Mouse (Mus musculus): ENCODE data around the gene Exoc6b. TPM values are rescaled to one million over a fixed set of nuclear protein-coding genes. Genes with fewer than 3 reads are reported as not detected.

The Exoc6b gene
- polyA plus RNA-seq, 1 experiment: 9.3 TPM

GRCm38 (mm10) chr6:84598725-84599124, 470.6 kb downstream of the Exoc6b start:
- Histone ChIP-seq H3K79me2 (ENCODE audit: control insufficient read depth, insufficient read depth) (no peaks in the 10 kb centered on the region), H3K4me2 (ENCODE audit: low read depth) (no peak overlapping the region), H3K27me3 (ENCODE audit: control insufficient read depth, insufficient read depth, insufficient read length) (no peaks in the 10 kb centered on the region), H3ac (ENCODE audit: control insufficient read depth, insufficient read length) (no peak overlapping the region), H3K36me3 (ENCODE audit: control insufficient read depth, insufficient read depth) (no peaks in the 10 kb centered on the region), H3K4me3 (no peak overlapping the region)
- TF ChIP-seq REST (IDR thresholded peaks at IDR 0.05; ENCODE audit: insufficient read depth, insufficient read length): no peak
- no peak for TF ChIP-seq MYOD1 (IDR thresholded peaks at IDR 0.05; ENCODE audit: control insufficient read depth in 1 of 3, insufficient read length in 2 of 3, low read depth in 2 of 3)
- no peak for TF ChIP-seq POLR2A (IDR thresholded peaks at IDR 0.05; ENCODE audit: insufficient read length, low read depth)
- no peak for TF ChIP-seq CEBPB (IDR thresholded peaks at IDR 0.05; ENCODE audit: insufficient read depth, poor library complexity, severe bottlenecking)
- TF ChIP-seq MAX (IDR thresholded peaks at IDR 0.05; ENCODE audit: low read depth): no peak
- no peak for TF ChIP-seq TCF3 (IDR thresholded peaks at IDR 0.05; ENCODE audit: insufficient read length, low read depth)
- no peak for TF ChIP-seq TCF12 (IDR thresholded peaks at IDR 0.05; ENCODE audit: insufficient read depth, poor library complexity, severe bottlenecking)
- TF ChIP-seq MYOG (IDR thresholded peaks at IDR 0.05; ENCODE audit: control insufficient read depth in 1 of 3, insufficient read depth in 1 of 3, insufficient read length in 2 of 3, low read depth in 2 of 3): no peak
- no peak for TF ChIP-seq POLR2AphosphoS2 (IDR thresholded peaks at IDR 0.05; ENCODE audit: insufficient read length, low read depth)
- no peak for TF ChIP-seq USF1 (IDR thresholded peaks at IDR 0.05; ENCODE audit: low read depth)
- TF ChIP-seq SRF (IDR thresholded peaks at IDR 0.05; ENCODE audit: control insufficient read depth, insufficient read length, low read depth): no peak
- no peak for TF ChIP-seq E2F4 (IDR thresholded peaks at IDR 0.05; ENCODE audit: insufficient read depth)

GRCm38 (mm10) chr6:84594626-84595025, 474.7 kb downstream of the Exoc6b start:
- TF ChIP-seq MAX (IDR thresholded peaks at IDR 0.05; ENCODE audit: low read depth) (no peak), MYOD1 (IDR thresholded peaks at IDR 0.05; ENCODE audit: control insufficient read depth in 1 of 3, insufficient read length in 2 of 3, low read depth in 2 of 3) (no peak), CEBPB (IDR thresholded peaks at IDR 0.05; ENCODE audit: insufficient read depth, poor library complexity, severe bottlenecking) (no peak), REST (IDR thresholded peaks at IDR 0.05; ENCODE audit: insufficient read depth, insufficient read length) (no peak)
- H3K4me2 ChIP-seq (ENCODE audit: low read depth): no peak overlapping the region
- H3K79me2 ChIP-seq (ENCODE audit: control insufficient read depth, insufficient read depth): no peaks in the 10 kb centered on the region
- H3K27me3 ChIP-seq (ENCODE audit: control insufficient read depth, insufficient read depth, insufficient read length): peaks cover 18% of the 10 kb centered on the region
- H3K4me3 ChIP-seq: no peak overlapping the region
- H3K36me3 ChIP-seq (ENCODE audit: control insufficient read depth, insufficient read depth): no peaks in the 10 kb centered on the region
- no peak overlapping the region for H3ac ChIP-seq (ENCODE audit: control insufficient read depth, insufficient read length)

GRCm38 (mm10) chr6:84593693-84594092, 475.6 kb downstream of the Exoc6b start, which contains the start of gene Cyp26b1:
Cyp26b1 (minus strand) TSS chr6:84593908.
- Histone ChIP-seq H3K4me2 (ENCODE audit: low read depth) (no peak within 1 kb of the TSS), H3ac (ENCODE audit: control insufficient read depth, insufficient read length) (no peak within 1 kb of the TSS), H3K27me3 (ENCODE audit: control insufficient read depth, insufficient read depth, insufficient read length) (peaks cover 27% of the 10 kb centered on the region), H3K36me3 (ENCODE audit: control insufficient read depth, insufficient read depth) (no peaks in the 10 kb centered on the region), H3K4me3 (no peak within 1 kb of the TSS), H3K79me2 (ENCODE audit: control insufficient read depth, insufficient read depth) (no peaks in the 10 kb centered on the region)
- TF ChIP-seq E2F4 (IDR thresholded peaks at IDR 0.05; ENCODE audit: insufficient read depth): no peak
- TF ChIP-seq USF1 (IDR thresholded peaks at IDR 0.05; ENCODE audit: low read depth): no peak
- TF ChIP-seq TCF12 (IDR thresholded peaks at IDR 0.05; ENCODE audit: insufficient read depth, poor library complexity, severe bottlenecking): no peak
- no peak for TF ChIP-seq TCF3 (IDR thresholded peaks at IDR 0.05; ENCODE audit: insufficient read length, low read depth)
- TF ChIP-seq SRF (IDR thresholded peaks at IDR 0.05; ENCODE audit: control insufficient read depth, insufficient read length, low read depth): no peak
- TF ChIP-seq POLR2AphosphoS2 (IDR thresholded peaks at IDR 0.05; ENCODE audit: insufficient read length, low read depth): no peak
- no peak for TF ChIP-seq CEBPB (IDR thresholded peaks at IDR 0.05; ENCODE audit: insufficient read depth, poor library complexity, severe bottlenecking)

- no peak overlapping the region for H3K4me3 ChIP-seq
- H3K36me3 ChIP-seq (ENCODE audit: control insufficient read depth, insufficient read depth): no peaks in the 10 kb centered on the region
- no peak overlapping the region for H3K4me2 ChIP-seq (ENCODE audit: low read depth)
- no peaks in the 10 kb centered on the region for H3K79me2 ChIP-seq (ENCODE audit: control insufficient read depth, insufficient read depth)
- TF ChIP-seq TCF3 (IDR thresholded peaks at IDR 0.05; ENCODE audit: insufficient read length, low read depth) (no peak), TCF12 (IDR thresholded peaks at IDR 0.05; ENCODE audit: insufficient read depth, poor library complexity, severe bottlenecking) (no peak), CEBPB (IDR thresholded peaks at IDR 0.05; ENCODE audit: insufficient read depth, poor library complexity, severe bottlenecking) (no peak)
- peaks cover 46% of the 10 kb centered on the region for H3K27me3 ChIP-seq (ENCODE audit: control insufficient read depth, insufficient read depth, insufficient read length)
- no peak overlapping the region for H3ac ChIP-seq (ENCODE audit: control insufficient read depth, insufficient read length)
These were observed 478.2 kb downstream of the Exoc6b start for GRCm38 (mm10) chr6:84590961-84591745.

- Histone ChIP-seq H3K27me3 (ENCODE audit: control insufficient read depth, insufficient read depth, insufficient read length) (peaks cover 57% of the 10 kb centered on the region), H3K4me2 (ENCODE audit: low read depth) (peak overlapping the region; percentile 49), H3K4me3 (peak overlapping the region; percentile 24), H3K36me3 (ENCODE audit: control insufficient read depth, insufficient read depth) (no peaks in the 10 kb centered on the region), H3ac (ENCODE audit: control insufficient read depth, insufficient read length) (no peak overlapping the region), H3K79me2 (ENCODE audit: control insufficient read depth, insufficient read depth) (no peaks in the 10 kb centered on the region)
- TF ChIP-seq REST (IDR thresholded peaks at IDR 0.05; ENCODE audit: insufficient read depth, insufficient read length): no peak
- TF ChIP-seq USF1 (IDR thresholded peaks at IDR 0.05; ENCODE audit: low read depth): no peak
- no peak for TF ChIP-seq POLR2A (IDR thresholded peaks at IDR 0.05; ENCODE audit: insufficient read length, low read depth)
- no peak for TF ChIP-seq TCF12 (IDR thresholded peaks at IDR 0.05; ENCODE audit: insufficient read depth, poor library complexity, severe bottlenecking)
- no peak for TF ChIP-seq MYOD1 (IDR thresholded peaks at IDR 0.05; ENCODE audit: control insufficient read depth in 1 of 3, insufficient read length in 2 of 3, low read depth in 2 of 3)
- TF ChIP-seq POLR2AphosphoS2 (IDR thresholded peaks at IDR 0.05; ENCODE audit: insufficient read length, low read depth): no peak
- no peak for TF ChIP-seq MAX (IDR thresholded peaks at IDR 0.05; ENCODE audit: low read depth)
- no peak for TF ChIP-seq CEBPB (IDR thresholded peaks at IDR 0.05; ENCODE audit: insufficient read depth, poor library complexity, severe bottlenecking)
These were observed 479.3 kb downstream of the Exoc6b start for GRCm38 (mm10) chr6:84589742-84590686.

All from myocyte (in vitro differentiated cells).